20 mouse cellular contexts compared by ENCODE assay signal in the genomic region with DNA sequence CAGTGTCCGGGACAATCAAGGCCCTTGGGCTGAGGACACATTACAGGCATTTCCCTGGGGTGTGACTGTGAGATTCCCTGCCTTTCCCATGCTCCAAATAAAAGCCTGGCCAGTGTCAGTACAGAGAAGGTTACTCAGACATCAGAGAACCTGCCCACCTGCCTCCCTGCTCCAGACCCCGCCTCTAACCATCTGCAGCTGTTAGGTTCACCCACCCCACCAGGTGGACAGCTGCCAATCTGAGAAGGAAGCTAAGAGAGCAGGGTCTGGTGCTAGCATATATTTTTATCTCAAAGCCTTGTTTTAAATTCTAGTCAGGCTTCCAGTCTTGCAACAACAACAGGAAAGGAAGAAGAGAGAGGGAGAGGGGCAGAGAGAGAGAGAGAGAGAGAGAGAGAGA.
A peak's percentile ranks its signal among the peaks of the same experiment; 100 is the strongest.
DNase-seq lines count a peak whose midpoint lies in the region; ATAC-seq and TF ChIP-seq lines count a peak whose summit lies in the region.
"Had no signal": no experiment of that assay in that cellular context is flagged by ENCODE, and none has a peak within 500 bp of the region (broad histone marks: within the 10 kb centered on the region; RNA-seq: fewer than 3 reads in every experiment).

No protein-coding gene starts in this region.

- 66% methylated on average over 2 of the region's 2 CpGs for WGBS in embryonic facial prominence, embryonic 13.5 days
- WGBS in embryonic facial prominence, embryonic 10.5 days: 82% methylated on average over 2 of the region's 2 CpGs
- 55% methylated on average over 2 of the region's 2 CpGs for WGBS in hindbrain, embryonic 16.5 days
- 72% methylated on average over 2 of the region's 2 CpGs for WGBS in hindbrain, embryonic 13.5 days

- H3K79me2 ChIP-seq in MEL (ENCODE audit: control insufficient read depth, insufficient read depth, low read length, poor library complexity): no peaks in the 10 kb centered on the region

- no peaks in the 10 kb centered on the region for H3K27me3 ChIP-seq in embryonic facial prominence, embryonic 13.5 days
- no peaks in the 10 kb centered on the region for H3K27me3 ChIP-seq in embryonic facial prominence, embryonic 10.5 days (replicated peaks; ENCODE audit: low read depth, poor library complexity, severe bottlenecking)
- H3K27me3 ChIP-seq in hindbrain, embryonic 16.5 days (replicated peaks; ENCODE audit: control insufficient read depth, insufficient read depth, low read length): no peaks in the 10 kb centered on the region
- H3K27me3 ChIP-seq in hindbrain, embryonic 13.5 days: no peaks in the 10 kb centered on the region
- H3K27me3 ChIP-seq in MEL (ENCODE audit: control insufficient read depth in 1 of 2, insufficient read depth in 2 of 2, low read length in 2 of 2): no peaks in the 10 kb centered on the region

- no peak for TF ChIP-seq EP300 in MEL (IDR thresholded peaks at IDR 0.05; ENCODE audit: low read depth in 1 of 2, low read length in 2 of 2)

- TF ChIP-seq RAD21 in MEL (IDR thresholded peaks at IDR 0.05; ENCODE audit: low read depth, low read length): no peak

- TF ChIP-seq POLR2A in MEL (IDR thresholded peaks at IDR 0.05; ENCODE audit: control insufficient read depth in 1 of 2, insufficient read depth in 1 of 2, low read depth in 1 of 2, low read length in 2 of 2, poor library complexity in 1 of 2): no peak

- H3K9ac ChIP-seq in embryonic facial prominence, embryonic 13.5 days: no peak overlapping the region
- no peak overlapping the region for H3K9ac ChIP-seq in hindbrain, embryonic 16.5 days (ENCODE audit: low read depth, low read length)
- H3K9ac ChIP-seq in hindbrain, embryonic 13.5 days: no peak overlapping the region
- no peak overlapping the region for H3K9ac ChIP-seq in MEL (ENCODE audit: control insufficient read depth, low read depth, low read length, poor library complexity, severe bottlenecking)

- no peaks in the 10 kb centered on the region for H3K36me3 ChIP-seq in embryonic facial prominence, embryonic 13.5 days
- no peaks in the 10 kb centered on the region for H3K36me3 ChIP-seq in embryonic facial prominence, embryonic 10.5 days (replicated peaks)
- no peaks in the 10 kb centered on the region for H3K36me3 ChIP-seq in hindbrain, embryonic 16.5 days (ENCODE audit: control insufficient read depth, insufficient read depth, low read length)
- no peaks in the 10 kb centered on the region for H3K36me3 ChIP-seq in hindbrain, embryonic 13.5 days
- H3K36me3 ChIP-seq in MEL (ENCODE audit: control insufficient read depth in 1 of 2, insufficient read depth in 2 of 2, low read length in 2 of 2): no peaks in the 10 kb centered on the region; a peak in 1 of 4 replicates
- H3K36me3 ChIP-seq: heart, embryonic 10.5 days had no signal

- no peak for TF ChIP-seq CTCF in MEL (IDR thresholded peaks at IDR 0.05 in 2 of 3, conservative IDR thresholded peaks at IDR 0.05 in 1 of 3; ENCODE audit: control insufficient read depth in 1 of 3, insufficient read depth in 1 of 3, low read depth in 2 of 3, low read length in 3 of 3, poor library complexity in 1 of 3, severe bottlenecking in 1 of 3)
- TF ChIP-seq CTCF in gastrocnemius, adult 2 months (IDR thresholded peaks at IDR 0.05): no peak
- no peak for TF ChIP-seq CTCF in layer of hippocampus, adult 2 months (conservative IDR thresholded peaks at IDR 0.05)

- H3K4me2 ChIP-seq in embryonic facial prominence, embryonic 13.5 days: no peak overlapping the region
- no peak overlapping the region for H3K4me2 ChIP-seq in hindbrain, embryonic 16.5 days (ENCODE audit: low read length)
- no peak overlapping the region for H3K4me2 ChIP-seq in hindbrain, embryonic 13.5 days

- no peak overlapping the region for H3K27ac ChIP-seq in embryonic facial prominence, embryonic 13.5 days
- H3K27ac ChIP-seq in embryonic facial prominence, embryonic 10.5 days (replicated peaks): no peak overlapping the region
- H3K27ac ChIP-seq in hindbrain, embryonic 16.5 days (ENCODE audit: low read depth, low read length): no peak overlapping the region
- H3K27ac ChIP-seq in hindbrain, embryonic 13.5 days: no peak overlapping the region; the same call in 1 of the 2 replicates
- 0 out of 2 replicates have a peak overlapping the region, but pooled peaks have one; percentile 11 for H3K27ac ChIP-seq in MEL (ENCODE audit: control insufficient read depth, low read depth, low read length)
- H3K27ac ChIP-seq in gastrocnemius, adult 2 months: no peak overlapping the region
- H3K27ac ChIP-seq in layer of hippocampus, adult 2 months: no peak overlapping the region
- H3K27ac ChIP-seq: heart, embryonic 10.5 days had no signal

- H3K9me3 ChIP-seq in embryonic facial prominence, embryonic 13.5 days: no peaks in the 10 kb centered on the region
- no peaks in the 10 kb centered on the region for H3K9me3 ChIP-seq in embryonic facial prominence, embryonic 10.5 days
- no peaks in the 10 kb centered on the region for H3K9me3 ChIP-seq in hindbrain, embryonic 16.5 days (ENCODE audit: control insufficient read depth, low read length)
- H3K9me3 ChIP-seq in hindbrain, embryonic 13.5 days: no peaks in the 10 kb centered on the region
- H3K9me3 ChIP-seq in MEL (replicated peaks; ENCODE audit: insufficient read depth, low read length): no peaks in the 10 kb centered on the region
- H3K9me3 ChIP-seq: heart, embryonic 10.5 days had no signal

- H3K4me1 ChIP-seq in embryonic facial prominence, embryonic 13.5 days: 0 out of 2 replicates have a peak, but pooled peaks cover 5% of the 10 kb centered on the region
- H3K4me1 ChIP-seq in embryonic facial prominence, embryonic 10.5 days: peaks cover 10% of the 10 kb centered on the region
- peaks cover 6% of the 10 kb centered on the region for H3K4me1 ChIP-seq in hindbrain, embryonic 16.5 days (ENCODE audit: control insufficient read depth, insufficient read depth, low read depth, low read length)
- H3K4me1 ChIP-seq in hindbrain, embryonic 13.5 days (replicated peaks): peaks cover 16% of the 10 kb centered on the region
- peaks cover 20 to 21% of the 10 kb centered on the region in 2 experiments for H3K4me1 ChIP-seq in MEL (ENCODE audit: control insufficient read depth in 1 of 2, insufficient read depth in 2 of 2, low read length in 2 of 2)
- H3K4me1 ChIP-seq: heart, embryonic 10.5 days had no signal

- no peak for DNase-seq in embryonic facial prominence, embryonic 10.5 days (ENCODE audit: low spot score)
- peak; percentile 53 for DNase-seq in MEL (ENCODE audit: low read depth, low spot score)
- no peak for DNase-seq in gastrocnemius, adult 2 months
- DNase-seq in layer of hippocampus, adult 2 months (ENCODE audit: low spot score in 2 of 2): no peak
- DNase-seq: adrenal gland, postnatal 14 days; cerebellum, adult 8-10 months; gastrocnemius, postnatal 25 days; heart, postnatal 14 days; kidney, adult 8-10 months; kidney, postnatal 36 days; lung, adult 2 months; lung, postnatal 4 days; right cerebral cortex, postnatal 4 days; thymus, postnatal 14 days had no signal

- intact Hi-C loops in gastrocnemius, adult 2 months (cut with DNase I): no loop called here

- no peak overlapping the region for H3K4me3 ChIP-seq in embryonic facial prominence, embryonic 13.5 days
- no peak overlapping the region for H3K4me3 ChIP-seq in embryonic facial prominence, embryonic 10.5 days
- H3K4me3 ChIP-seq in hindbrain, embryonic 16.5 days (ENCODE audit: low read length): no peak overlapping the region
- H3K4me3 ChIP-seq in hindbrain, embryonic 13.5 days: no peak overlapping the region
- no peak overlapping the region for H3K4me3 ChIP-seq in MEL (ENCODE audit: control insufficient read depth in 1 of 2, insufficient read depth in 1 of 2, low read depth in 2 of 2, low read length in 2 of 2)
- H3K4me3 ChIP-seq in gastrocnemius, adult 2 months: no peak overlapping the region
- no peak overlapping the region for H3K4me3 ChIP-seq in layer of hippocampus, adult 2 months
- H3K4me3 ChIP-seq: heart, embryonic 10.5 days had no signal

- ATAC-seq in embryonic facial prominence, embryonic 13.5 days (ENCODE audit: insufficient number of reproducible peaks, insufficient read depth, low FRiP score, low TSS enrichment, low read depth): 0 out of 2 replicates have a peak, but pooled peaks have one; percentile 32
- ATAC-seq in hindbrain, embryonic 16.5 days: peak; percentile 50; the same call in 1 of the 2 replicates
- ATAC-seq in hindbrain, embryonic 13.5 days (ENCODE audit: low FRiP score): no peak
- ATAC-seq in megakaryocyte-erythroid progenitor cell, adult 5-6 weeks (replicated peaks; ENCODE audit: low FRiP score, low TSS enrichment, poor library complexity, severe bottlenecking): peak; percentile 84
- ATAC-seq: inflammation-experienced regulatory T-cells, adult 6 months had no signal

TF ChIP-seq in MEL, 35 proteins besides CTCF, POLR2A, EP300 and RAD21:
- TF ChIP-seq TAL1 (IDR thresholded peaks at IDR 0.05; ENCODE audit: low read length): no peak
- TF ChIP-seq MAZ (IDR thresholded peaks at IDR 0.05; ENCODE audit: low read depth, low read length): 0 out of 2 replicates have a peak, but pooled peaks have one; percentile 29
- peak; percentile 84; the same call in 1 of the 2 replicates for TF ChIP-seq JUND (IDR thresholded peaks at IDR 0.05; ENCODE audit: low read depth, low read length)
- TF ChIP-seq ETS1 (IDR thresholded peaks at IDR 0.05; ENCODE audit: low read depth, low read length): peak; percentile 72
- TF ChIP-seq TCF12 (IDR thresholded peaks at IDR 0.05; ENCODE audit: low read depth, low read length): peak; percentile 75
- no peak for TF ChIP-seq BHLHE40 (IDR thresholded peaks at IDR 0.05; ENCODE audit: borderline replicate concordance, low read depth, low read length)
